Mouse (Mus musculus) MEL-GATA-1-ER (cell line): ENCODE measurements around the gene Acsbg2.
"Not testable (repeated sequence)": the region's sequence is repeated elsewhere in the genome, so short reads cannot be mapped to it uniquely, and the experiment has no call there.

Experiments used
- DNase-seq: peaks from one replicate; pipeline ENCODE4 v3.0.0-alpha.2; 2012; ENCODE audit warnings: low read depth; ENCODE audit errors: extremely low read depth

The Acsbg2 gene

GRCm38 (mm10) chr17:56874237-56874636 is at the start of gene Acsbg2:
Gene Acsbg2, minus strand, starts transcription at chr17:56874447.
- DNase-seq: no peak

GRCm38 (mm10) chr17:56919725-56920124 is 45.5 kb upstream of the Acsbg2 start:
- DNase-seq: no peak

GRCm38 (mm10) chr17:56917166-56917565 is 42.9 kb upstream of the Acsbg2 start:
- DNase-seq: no peak

GRCm38 (mm10) chr17:56913444-56913843 is 39.2 kb upstream of the Acsbg2 start:
- DNase-seq: no peak

GRCm38 (mm10) chr17:56913023-56913422 is 38.8 kb upstream of the Acsbg2 start:
- no peak for DNase-seq

- not testable (repeated sequence) for DNase-seq
These were observed 35.5 kb upstream of the Acsbg2 start for GRCm38 (mm10) chr17:56909764-56910163.

- DNase-seq: no peak
These were observed 33.6 kb upstream of the Acsbg2 start for GRCm38 (mm10) chr17:56907887-56908286.

GRCm38 (mm10) chr17:56907096-56907495 is 32.8 kb upstream of the Acsbg2 start:
- DNase-seq: no peak

- DNase-seq: no peak
These were observed 31.9 kb upstream of the Acsbg2 start for GRCm38 (mm10) chr17:56906166-56906565.

- DNase-seq: no peak
These were observed 28.5 kb upstream of the Acsbg2 start for GRCm38 (mm10) chr17:56902698-56903097.

GRCm38 (mm10) chr17:56897630-56898195 is 23.5 kb upstream of the Acsbg2 start:
- DNase-seq: no peak

GRCm38 (mm10) chr17:56896513-56897129 is 22.4 kb upstream of the Acsbg2 start:
- DNase-seq: no peak

GRCm38 (mm10) chr17:56895368-56895918 is 21.2 kb upstream of the Acsbg2 start:
- DNase-seq: no peak

- DNase-seq: peak; percentile 74
These were observed 15.8 kb upstream of the Acsbg2 start for GRCm38 (mm10) chr17:56890018-56890417.

- DNase-seq: no peak
These were observed 13.8 kb upstream of the Acsbg2 start for GRCm38 (mm10) chr17:56888050-56888449.

GRCm38 (mm10) chr17:56884809-56885208 is 10.6 kb upstream of the Acsbg2 start:
- peak; percentile 24 for DNase-seq

GRCm38 (mm10) chr17:56884331-56884730 is 10.1 kb upstream of the Acsbg2 start:
- no peak for DNase-seq

- peak; percentile 73 for DNase-seq
These were observed 9.4 kb upstream of the Acsbg2 start for GRCm38 (mm10) chr17:56883612-56884011.

GRCm38 (mm10) chr17:56877426-56877825 is 3.2 kb upstream of the Acsbg2 start:
- no peak for DNase-seq

- DNase-seq: no peak
These were observed 2.7 kb upstream of the Acsbg2 start for GRCm38 (mm10) chr17:56876981-56877380.

GRCm38 (mm10) chr17:56876465-56876864 is 2.2 kb upstream of the Acsbg2 start:
- DNase-seq: no peak

- no peak for DNase-seq
These were observed 847 bp upstream of the Acsbg2 start, which contains the start of gene 1700061G19Rik for GRCm38 (mm10) chr17:56874936-56875651. Gene 1700061G19Rik, plus strand, starts transcription at chr17:56875477.
